Mouse (Mus musculus): ENCODE data around the gene Cd80. TPM values are rescaled to one million over a fixed set of nuclear protein-coding genes. Genes with fewer than 3 reads are reported as not detected.

The Cd80 gene
- total RNA-seq, 2 experiments from 2014 or later: 0.19 TPM; not detected in 1

- DNase-seq (ENCODE audit: low spot score): no peak
Measured at GRCm38 (mm10) chr16:38447366-38447765, 8.0 kb upstream of the Cd80 start.

- DNase-seq (ENCODE audit: low spot score): no peak
Measured at GRCm38 (mm10) chr16:38448458-38448857, 6.9 kb upstream of the Cd80 start.

- no peak for DNase-seq (ENCODE audit: low spot score)
Measured at GRCm38 (mm10) chr16:38450707-38451106, 4.7 kb upstream of the Cd80 start.

- DNase-seq (ENCODE audit: low spot score): no peak
Measured at GRCm38 (mm10) chr16:38451421-38452205, 3.7 kb upstream of the Cd80 start.

DNA sequence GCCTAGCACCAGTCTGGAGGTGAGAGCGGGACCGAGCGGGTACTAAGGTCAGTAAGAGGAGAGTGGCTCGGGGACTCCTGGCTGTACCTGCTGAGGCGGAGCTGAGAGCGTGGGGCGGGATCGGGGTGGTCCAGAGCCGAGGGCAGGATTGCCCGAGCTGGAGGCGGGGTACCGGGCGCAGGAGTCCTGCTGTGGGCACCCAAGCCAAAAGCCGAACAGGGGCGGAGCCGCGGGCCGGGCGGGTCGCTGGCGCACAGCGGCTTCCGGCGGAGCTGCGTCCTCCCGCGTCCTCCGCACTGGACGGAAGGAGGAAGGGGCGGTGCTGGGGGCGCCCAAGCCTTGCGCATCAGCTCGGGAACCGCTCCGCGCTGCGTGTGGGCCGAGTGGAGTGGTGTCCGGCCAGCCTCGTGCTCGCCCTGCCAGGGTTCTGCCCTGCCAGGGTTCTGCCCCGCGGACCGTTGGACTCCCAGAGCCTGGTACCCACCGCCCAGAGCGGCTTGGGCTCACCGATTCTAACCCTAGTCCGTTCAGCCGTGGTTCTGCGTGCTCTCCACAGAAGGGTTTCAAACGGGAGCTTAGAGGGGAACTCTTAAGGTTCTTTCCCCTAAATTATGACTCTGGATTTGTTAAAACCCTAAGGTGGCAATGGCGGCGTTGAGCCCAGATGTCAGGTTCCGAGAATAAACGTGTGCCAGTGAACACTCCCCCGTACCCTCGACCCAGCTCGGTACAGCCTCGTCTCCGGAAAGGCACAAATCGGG lies 2.7 kb upstream of the Cd80 start, which contains the start of gene Adprh:
Gene Adprh, minus strand, starts transcription at position 262 of the 761 bp plus-strand sequence.
- peak; percentile 95 for DNase-seq (ENCODE audit: low spot score)

DNA sequence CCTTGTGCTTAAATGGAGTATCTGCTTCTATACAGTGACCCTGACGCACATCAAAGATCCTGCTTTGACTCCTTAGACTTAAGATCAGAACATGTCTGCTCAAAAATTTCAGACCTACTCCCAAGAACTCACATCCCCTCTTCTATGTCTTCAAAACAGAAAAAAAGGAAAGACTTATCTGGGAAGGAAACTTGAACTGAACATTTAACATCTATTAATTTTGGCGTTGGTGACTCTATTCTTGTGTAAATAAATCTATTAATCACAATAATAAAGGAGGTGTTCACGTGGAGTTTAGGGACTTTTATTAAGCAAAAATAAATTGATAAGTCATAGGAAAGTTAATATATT lies 2.2 kb upstream of the Cd80 start:
- no peak for DNase-seq (ENCODE audit: low spot score)

- DNase-seq (ENCODE audit: low spot score): no peak
Measured at GRCm38 (mm10) chr16:38453952-38454351, 1.4 kb upstream of the Cd80 start.

GRCm38 (mm10) chr16:38454533-38455254 lies 667 bp upstream of the Cd80 start:
- DNase-seq (ENCODE audit: low spot score): no peak

DNA sequence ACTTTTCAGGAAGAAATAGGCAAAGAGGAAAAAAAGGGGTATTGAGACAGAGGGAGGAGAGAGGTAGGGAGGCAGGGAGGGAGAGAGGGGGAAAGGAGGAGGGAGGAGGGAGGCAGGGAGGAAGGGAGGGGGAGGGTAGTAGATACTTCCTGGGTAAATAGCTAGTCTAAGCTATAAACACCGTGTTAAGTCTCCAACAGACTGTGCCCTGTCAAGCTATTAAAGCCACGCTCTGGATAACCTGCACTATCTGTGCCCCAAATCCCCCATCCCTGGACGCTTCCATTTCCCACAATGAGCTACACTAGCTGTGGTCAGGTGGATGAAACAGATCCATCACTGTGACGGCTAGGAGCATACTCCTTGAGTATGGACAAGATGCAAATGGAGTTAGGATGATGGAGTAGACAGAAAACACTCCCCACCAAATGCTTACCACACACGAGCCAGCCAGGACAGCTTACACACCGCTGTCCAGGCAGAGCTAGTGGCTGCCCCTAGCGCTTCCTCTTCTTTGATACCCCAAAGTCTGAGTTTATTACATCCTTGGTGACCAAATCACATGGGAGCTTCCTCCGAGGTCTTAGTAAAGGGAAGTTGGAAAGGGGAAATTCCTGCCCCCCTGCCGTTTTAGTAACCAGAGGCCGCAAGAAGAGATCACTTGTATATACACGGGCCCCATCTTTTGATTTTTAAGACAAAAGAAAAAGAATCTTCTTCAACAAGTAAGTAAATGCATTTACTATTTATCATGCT lies 1.6 kb downstream of the Cd80 start:
- no peak for DNase-seq (ENCODE audit: low spot score)

DNA sequence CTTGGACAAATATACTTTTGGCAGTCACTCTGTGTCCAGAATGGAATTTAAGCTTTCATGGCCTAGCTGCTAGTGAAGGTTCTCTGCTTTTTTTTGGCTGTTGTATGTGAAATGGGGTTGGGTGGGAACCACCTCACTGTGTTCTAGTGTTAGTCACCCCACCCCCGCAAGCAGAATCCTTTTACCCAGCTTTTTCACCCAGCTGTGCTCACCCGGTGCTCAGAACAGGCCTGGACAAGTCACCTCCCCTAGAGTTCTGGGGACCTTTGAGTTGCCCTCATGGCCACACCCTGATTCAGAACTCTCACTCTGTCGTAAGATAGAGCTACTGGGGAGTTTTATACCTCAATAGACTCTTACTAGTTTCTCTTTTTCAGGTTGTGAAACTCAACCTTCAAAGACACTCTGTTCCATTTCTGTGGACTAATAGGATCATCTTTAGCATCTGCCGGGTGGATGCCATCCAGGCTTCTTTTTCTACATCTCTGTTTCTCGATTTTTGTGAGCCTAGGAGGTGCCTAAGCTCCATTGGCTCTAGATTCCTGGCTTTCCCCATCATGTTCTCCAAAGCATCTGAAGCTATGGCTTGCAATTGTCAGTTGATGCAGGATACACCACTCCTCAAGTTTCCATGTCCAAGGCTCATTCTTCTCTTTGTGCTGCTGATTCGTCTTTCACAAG lies 3.4 kb downstream of the Cd80 start:
- no peak for DNase-seq (ENCODE audit: low spot score)

- DNase-seq (ENCODE audit: low spot score): no peak
Measured at GRCm38 (mm10) chr16:38459990-38460389, 4.6 kb downstream of the Cd80 start.

- no peak for DNase-seq (ENCODE audit: low spot score)
Measured at GRCm38 (mm10) chr16:38461749-38462148, 6.4 kb downstream of the Cd80 start.

DNA sequence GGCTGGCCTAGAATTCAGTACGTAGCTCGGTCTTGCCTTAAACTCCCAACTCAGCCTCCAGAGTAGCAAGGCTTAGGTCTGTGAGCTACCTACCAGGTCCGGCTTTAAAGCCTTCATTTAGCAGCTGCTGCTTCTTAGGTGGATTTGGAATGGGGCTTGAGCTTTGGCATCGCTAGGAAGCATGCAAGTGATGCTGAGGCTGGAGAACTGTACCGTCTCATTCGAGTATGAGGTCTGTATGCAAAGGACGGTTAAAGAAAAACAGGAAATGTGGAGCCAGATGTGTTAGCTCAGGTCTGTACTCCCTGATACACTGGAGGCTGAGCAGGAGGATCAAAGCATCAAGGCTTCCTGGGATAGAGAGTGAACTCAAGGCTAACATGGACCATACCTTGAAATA lies 6.8 kb downstream of the Cd80 start:
- no peak for DNase-seq (ENCODE audit: low spot score)

DNA sequence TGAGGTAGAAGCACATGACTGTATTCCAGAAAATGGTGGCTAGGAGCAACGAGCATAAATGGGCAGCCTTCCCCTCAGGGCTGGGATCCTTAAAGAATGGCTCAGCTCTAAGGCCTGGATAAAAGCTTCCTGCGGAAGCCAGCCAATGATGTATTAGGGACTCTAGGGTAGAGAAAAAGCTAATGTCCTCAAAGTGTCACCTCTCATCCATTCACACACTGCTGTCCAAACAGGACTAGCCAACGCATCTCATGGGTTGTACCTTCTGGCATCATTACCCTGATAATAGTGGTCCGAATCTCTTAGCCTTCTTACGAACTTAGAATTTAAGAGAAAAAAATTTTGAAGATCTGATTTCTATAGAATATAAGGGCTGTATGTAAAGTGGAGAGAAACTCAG lies 7.9 kb downstream of the Cd80 start:
- no peak for DNase-seq (ENCODE audit: low spot score)

DNA sequence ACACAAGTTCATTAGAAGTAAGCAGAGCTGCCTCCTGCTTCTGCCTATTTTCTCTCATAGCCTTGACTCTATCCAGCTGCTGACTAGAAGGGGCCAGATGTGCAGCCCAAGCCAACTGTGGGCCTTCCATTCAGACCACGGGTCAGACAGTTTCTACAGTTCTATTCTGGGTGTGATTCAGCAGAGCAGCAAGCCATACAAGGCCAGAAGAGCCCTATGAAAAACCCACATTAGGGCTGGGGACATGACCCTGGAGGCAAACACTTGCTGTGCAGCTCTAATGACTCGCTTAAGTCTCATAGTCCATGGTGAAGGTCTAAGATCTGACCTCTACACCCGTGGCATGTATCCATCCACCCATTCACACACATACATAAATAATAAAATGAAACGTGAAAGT lies 10.7 kb downstream of the Cd80 start:
- DNase-seq (ENCODE audit: low spot score): no peak

DNA sequence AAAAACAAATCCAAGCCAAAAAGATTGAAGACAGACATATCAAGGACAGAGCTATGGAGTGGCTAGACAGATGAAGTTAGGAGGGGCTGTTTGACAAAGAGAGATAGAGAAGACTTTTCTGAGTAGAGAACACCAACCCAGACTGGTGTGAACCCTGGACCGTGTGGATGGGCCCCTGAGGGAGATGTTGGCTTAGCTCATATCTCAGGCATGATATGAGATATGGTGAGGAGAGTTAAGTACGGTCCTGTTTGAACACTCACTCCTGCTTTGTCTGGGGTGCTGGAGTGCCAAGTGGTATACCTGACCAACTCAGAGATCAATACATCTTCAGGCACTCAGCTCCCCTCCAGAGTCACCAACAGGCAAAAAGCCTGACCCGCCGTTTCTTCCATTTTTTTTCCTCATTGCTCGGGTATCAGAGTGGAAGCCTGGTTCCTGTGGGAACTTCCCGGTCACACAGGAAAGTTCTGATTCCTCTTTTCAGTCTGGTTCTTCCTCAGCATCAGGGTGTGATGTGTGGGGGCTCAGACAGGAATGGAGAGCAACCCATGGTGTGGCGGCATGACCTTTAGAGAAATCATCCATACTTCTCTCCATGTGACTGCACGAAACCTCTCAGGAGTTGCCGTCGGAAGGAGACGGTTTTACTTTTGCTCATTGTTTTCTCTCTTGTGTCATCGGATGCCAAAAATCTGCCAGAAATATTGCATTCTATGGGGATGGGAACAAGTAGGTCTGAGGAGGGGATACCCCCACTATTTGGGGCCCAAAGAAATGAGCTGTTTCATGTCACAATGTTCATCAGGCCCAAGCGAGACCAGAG lies 11.9 kb downstream of the Cd80 start:
- no peak for DNase-seq (ENCODE audit: low spot score)

GRCm38 (mm10) chr16:38467917-38468705 lies 12.8 kb downstream of the Cd80 start:
- DNase-seq (ENCODE audit: low spot score): no peak

GRCm38 (mm10) chr16:38468706-38469018 lies 13.3 kb downstream of the Cd80 start:
- DNase-seq (ENCODE audit: low spot score): no peak

DNA sequence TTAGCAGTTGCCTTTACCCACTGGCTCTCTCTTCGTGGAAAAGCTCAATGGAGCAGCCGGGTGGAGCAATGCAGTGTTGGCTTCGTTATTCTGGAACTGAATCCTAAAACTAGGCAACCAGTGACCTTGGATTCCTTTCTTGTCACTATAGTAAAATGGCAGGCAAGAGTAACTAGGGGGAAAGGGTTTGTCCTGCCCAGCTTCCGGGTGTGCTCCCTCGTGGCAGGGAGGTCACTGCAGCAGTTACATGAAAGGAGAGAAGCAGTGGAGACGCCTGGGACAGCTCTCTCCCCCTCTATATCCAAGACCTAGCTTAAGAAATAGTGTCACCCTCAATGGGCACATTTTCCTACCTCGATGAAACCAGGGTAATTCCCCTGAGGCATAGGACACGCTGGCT lies 14.1 kb downstream of the Cd80 start:
- no peak for DNase-seq (ENCODE audit: low spot score)
